Mouse (Mus musculus) induced T-regulatory cell, adult 2 months (primary cell): ENCODE data around the gene Olfr849.

Experiments used
- DNase-seq: peaks from one replicate; pipeline ENCODE4 v3.0.0-alpha.2; 2012; ENCODE audit warnings: low read depth

Gene Olfr849

GRCm38 (mm10) chr9:19439966-19440365 is at the start of gene Olfr849:
Olfr849 (plus strand) TSS chr9:19440266.
- no peak for DNase-seq

GRCm38 (mm10) chr9:19478148-19478547 is 38.1 kb downstream of the Olfr849 start, which contains the start of gene Olfr850:
Olfr850 (minus strand) TSS chr9:19478248.
- no peak for DNase-seq

DNA sequence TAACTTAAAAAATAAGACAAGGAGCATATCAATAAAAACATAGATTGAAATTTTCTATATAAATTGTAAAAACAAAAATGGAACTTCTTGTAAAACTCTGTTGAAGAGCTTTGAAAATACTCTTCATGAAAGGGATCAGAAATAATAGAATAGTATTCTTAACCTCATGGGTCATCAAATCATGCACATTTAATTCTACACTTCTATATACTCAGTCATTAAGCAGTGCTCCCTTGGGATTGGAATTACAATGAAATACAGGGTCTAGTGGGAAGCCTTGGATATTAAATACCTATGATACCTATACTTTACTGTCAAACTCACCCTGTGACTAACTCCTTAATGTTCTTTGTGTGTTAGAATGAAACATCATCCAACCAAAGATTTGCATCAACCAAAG is 52.9 kb downstream of the Olfr849 start, which contains the start of gene Olfr851:
Gene Olfr851 (plus strand): TSS at position 301 of the 400 bp plus-strand sequence.
- DNase-seq: no peak
